Mouse (Mus musculus): ENCODE data around the gene Iqck. TPM values are rescaled to one million over a fixed set of nuclear protein-coding genes. Genes with fewer than 3 reads are reported as not detected.

The Iqck gene
- polyA plus RNA-seq, 1 experiment: 1.1 TPM

DNA sequence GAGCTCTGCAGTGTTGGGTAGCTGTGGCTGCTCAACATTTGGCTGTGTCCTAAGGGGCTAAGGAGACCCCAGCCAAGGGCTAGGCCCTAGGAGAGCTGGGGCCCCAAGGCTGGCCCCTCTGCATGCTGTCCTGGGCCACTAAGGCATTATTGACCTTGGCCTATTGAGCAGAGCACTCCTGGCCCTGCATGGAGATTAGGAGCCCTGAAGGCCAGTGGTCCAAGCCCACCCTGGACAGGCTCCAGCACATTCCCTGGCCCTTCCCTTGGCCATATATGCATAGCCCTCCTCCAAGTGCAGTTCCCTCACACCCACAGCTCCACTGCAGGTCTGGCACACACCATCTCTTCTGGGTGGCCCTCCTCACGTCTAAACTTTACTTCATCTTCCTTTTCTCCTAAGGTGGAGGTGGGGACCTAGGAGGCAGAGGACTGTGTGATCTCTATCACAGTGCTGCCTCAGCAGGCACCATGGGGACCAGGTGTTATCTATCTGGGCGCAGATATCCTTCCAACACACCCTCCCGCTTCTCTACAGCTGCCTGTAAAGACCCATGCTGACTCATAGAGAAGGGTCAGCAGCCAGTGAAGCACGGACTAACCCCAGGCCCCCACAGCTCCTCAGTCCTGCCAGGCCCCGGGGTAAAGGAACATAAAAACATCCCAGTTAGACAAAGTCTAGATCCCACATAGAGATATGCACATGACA is 5.9 kb upstream of the Iqck start:
- 0 out of 2 replicates have a peak, but pooled peaks cover 2% of the 10 kb centered on the region for H3K4me1 ChIP-seq (ENCODE audit: control insufficient read depth, insufficient read depth, low read length)
- H3K4me3 ChIP-seq (ENCODE audit: insufficient read depth, low read length): no peak overlapping the region
- TF ChIP-seq CTCF (IDR thresholded peaks at IDR 0.05; ENCODE audit: borderline replicate concordance, insufficient read depth, low read length) (no peak), POLR2A (IDR thresholded peaks at IDR 0.05; ENCODE audit: low read depth, low read length) (no peak)
- no peak overlapping the region for H3K27ac ChIP-seq (ENCODE audit: insufficient read depth, low read length)

DNA sequence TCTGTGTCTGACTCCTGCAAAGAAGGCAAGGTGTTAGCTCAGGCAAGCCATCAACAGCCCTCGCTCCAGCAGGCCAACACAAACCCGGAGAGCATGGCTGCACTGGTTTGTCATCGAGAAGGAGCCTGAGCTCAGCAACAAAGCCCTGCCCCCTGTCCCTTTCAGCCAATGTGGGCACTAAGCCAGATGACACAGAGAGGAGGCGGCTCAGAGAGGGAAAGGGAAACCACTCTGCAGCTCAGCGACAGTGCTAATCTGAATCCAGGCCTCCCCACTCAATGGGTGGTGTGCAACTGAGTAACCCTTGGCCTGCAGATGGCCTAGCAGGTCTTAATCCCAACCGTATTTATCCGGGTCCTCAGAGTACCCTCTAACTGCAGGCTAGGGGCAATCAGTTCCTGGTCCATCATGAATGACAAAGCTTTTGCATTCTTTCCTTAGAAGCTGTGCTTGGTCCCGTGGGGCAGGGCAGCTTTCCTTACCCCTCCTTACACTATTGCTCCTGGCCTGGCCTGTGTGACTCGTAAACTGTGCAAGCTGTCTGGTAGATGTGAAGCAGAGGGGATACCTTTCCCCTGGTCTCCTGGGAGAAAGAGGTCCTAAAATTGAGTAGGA is 4.8 kb upstream of the Iqck start:
- no peak for TF ChIP-seq POLR2A (IDR thresholded peaks at IDR 0.05; ENCODE audit: low read depth, low read length)
- no peak for TF ChIP-seq CTCF (IDR thresholded peaks at IDR 0.05; ENCODE audit: borderline replicate concordance, insufficient read depth, low read length)
- H3K4me1 ChIP-seq (ENCODE audit: control insufficient read depth, insufficient read depth, low read length): 0 out of 2 replicates have a peak, but pooled peaks cover 2% of the 10 kb centered on the region
- no peak overlapping the region for H3K4me3 ChIP-seq (ENCODE audit: insufficient read depth, low read length)
- peak overlapping the region; percentile 20; the same call in 1 of the 2 replicates for H3K27ac ChIP-seq (ENCODE audit: insufficient read depth, low read length)

DNA sequence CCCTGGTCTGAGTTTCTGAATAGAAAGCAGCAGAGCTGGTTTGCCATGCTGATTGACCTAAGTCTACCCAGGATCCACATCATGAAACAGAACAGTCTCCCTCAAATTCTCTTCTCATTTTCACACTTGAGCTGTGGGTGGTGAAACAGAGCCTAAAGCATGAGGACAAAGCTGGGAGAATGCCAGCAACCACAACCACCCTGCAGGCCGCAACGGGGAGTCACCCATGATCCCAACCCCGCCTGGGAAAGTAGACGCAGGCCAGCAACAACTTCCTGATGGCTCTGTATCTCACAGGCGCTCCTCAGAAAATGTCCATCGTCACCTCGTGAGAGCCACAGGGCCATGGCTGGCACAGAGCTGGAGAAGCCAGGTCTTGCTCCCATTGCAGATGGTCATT is 4.0 kb upstream of the Iqck start:
- H3K27ac ChIP-seq (ENCODE audit: insufficient read depth, low read length): peak overlapping the region; percentile 20; the same call in 1 of the 2 replicates
- H3K4me1 ChIP-seq (ENCODE audit: control insufficient read depth, insufficient read depth, low read length): 0 out of 2 replicates have a peak, but pooled peaks cover 2% of the 10 kb centered on the region
- H3K4me3 ChIP-seq (ENCODE audit: insufficient read depth, low read length): no peak overlapping the region
- TF ChIP-seq POLR2A (IDR thresholded peaks at IDR 0.05; ENCODE audit: low read depth, low read length) (no peak), CTCF (IDR thresholded peaks at IDR 0.05; ENCODE audit: borderline replicate concordance, insufficient read depth, low read length) (no peak)

- Histone ChIP-seq H3K27ac (ENCODE audit: insufficient read depth, low read length) (no peak overlapping the region), H3K4me1 (ENCODE audit: control insufficient read depth, insufficient read depth, low read length) (0 out of 2 replicates have a peak, but pooled peaks cover 2% of the 10 kb centered on the region), H3K4me3 (ENCODE audit: insufficient read depth, low read length) (no peak overlapping the region)
- TF ChIP-seq CTCF (IDR thresholded peaks at IDR 0.05; ENCODE audit: borderline replicate concordance, insufficient read depth, low read length) (no peak), POLR2A (IDR thresholded peaks at IDR 0.05; ENCODE audit: low read depth, low read length) (no peak)
These were observed 2.9 kb upstream of the Iqck start for GRCm38 (mm10) chr7:118852611-118853010.

DNA sequence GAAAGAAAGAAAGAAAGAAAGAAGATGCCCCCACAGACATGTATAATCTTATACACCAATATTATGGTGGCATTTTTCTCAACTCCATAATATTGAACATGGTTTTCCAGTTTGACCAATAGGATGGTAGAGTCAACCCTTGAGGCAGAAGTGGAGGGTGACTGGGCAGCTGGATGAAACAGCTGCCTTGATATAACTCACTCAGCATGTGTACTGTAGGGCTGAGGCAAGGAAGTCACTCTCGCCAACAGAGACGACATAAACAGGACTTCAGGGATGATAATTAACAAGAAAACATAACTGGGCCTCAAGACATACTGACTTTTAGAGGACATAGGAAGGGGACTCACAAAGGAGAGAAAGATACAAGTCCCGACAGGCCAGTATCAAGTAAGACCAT is 946 bp upstream of the Iqck start:
- peak overlapping the region; percentile 84 for H3K4me3 ChIP-seq (ENCODE audit: insufficient read depth, low read length)
- no peak overlapping the region for H3K27ac ChIP-seq (ENCODE audit: insufficient read depth, low read length)
- H3K4me1 ChIP-seq (ENCODE audit: control insufficient read depth, insufficient read depth, low read length): 0 out of 2 replicates have a peak, but pooled peaks cover 2% of the 10 kb centered on the region
- no peak for TF ChIP-seq CTCF (IDR thresholded peaks at IDR 0.05; ENCODE audit: borderline replicate concordance, insufficient read depth, low read length)
- TF ChIP-seq POLR2A (IDR thresholded peaks at IDR 0.05; ENCODE audit: low read depth, low read length): no peak

DNA sequence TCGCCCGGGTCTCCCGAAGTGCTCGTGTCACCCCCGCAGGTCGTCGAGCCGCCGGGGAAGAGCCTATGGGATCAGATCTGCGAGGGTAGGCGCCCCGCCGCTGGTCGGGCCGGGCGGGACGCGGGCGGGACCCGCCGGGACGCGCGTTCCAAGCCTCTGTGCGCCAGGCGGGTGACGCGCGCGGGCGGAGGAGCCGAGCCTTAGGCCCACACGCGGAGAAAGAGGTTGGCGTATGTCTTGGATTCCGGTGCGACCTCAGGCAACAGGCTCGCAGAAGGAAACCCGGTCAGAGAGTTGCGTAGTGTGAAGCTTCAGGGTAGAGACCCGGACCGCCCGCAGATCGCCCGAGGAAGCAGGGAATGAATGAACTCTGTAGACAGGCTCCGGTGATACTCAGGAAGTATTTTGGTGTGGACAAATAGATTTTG is 339 bp downstream of the Iqck start, which contains the start of gene Knop1:
TSS of gene Knop1 (minus strand) at position 378 of the 428 bp plus-strand sequence.
- peak within 1 kb of the TSS; percentile 84 for H3K4me3 ChIP-seq (ENCODE audit: insufficient read depth, low read length)
- TF ChIP-seq POLR2A (IDR thresholded peaks at IDR 0.05; ENCODE audit: low read depth, low read length) (peak; percentile 23; the same call in 1 of the 2 replicates), CTCF (IDR thresholded peaks at IDR 0.05; ENCODE audit: borderline replicate concordance, insufficient read depth, low read length) (no peak)
- H3K27ac ChIP-seq (ENCODE audit: insufficient read depth, low read length): peak within 1 kb of the TSS; percentile 12; the same call in 1 of the 2 replicates
- H3K4me1 ChIP-seq (ENCODE audit: control insufficient read depth, insufficient read depth, low read length): no peaks in the 10 kb centered on the region

- Histone ChIP-seq H3K4me3 (ENCODE audit: insufficient read depth, low read length) (no peak overlapping the region), H3K4me1 (ENCODE audit: control insufficient read depth, insufficient read depth, low read length) (no peaks in the 10 kb centered on the region), H3K27ac (ENCODE audit: insufficient read depth, low read length) (no peak overlapping the region)
- TF ChIP-seq CTCF (IDR thresholded peaks at IDR 0.05; ENCODE audit: borderline replicate concordance, insufficient read depth, low read length) (no peak), POLR2A (IDR thresholded peaks at IDR 0.05; ENCODE audit: low read depth, low read length) (no peak)
These were observed 3.1 kb downstream of the Iqck start for GRCm38 (mm10) chr7:118858640-118859039.

DNA sequence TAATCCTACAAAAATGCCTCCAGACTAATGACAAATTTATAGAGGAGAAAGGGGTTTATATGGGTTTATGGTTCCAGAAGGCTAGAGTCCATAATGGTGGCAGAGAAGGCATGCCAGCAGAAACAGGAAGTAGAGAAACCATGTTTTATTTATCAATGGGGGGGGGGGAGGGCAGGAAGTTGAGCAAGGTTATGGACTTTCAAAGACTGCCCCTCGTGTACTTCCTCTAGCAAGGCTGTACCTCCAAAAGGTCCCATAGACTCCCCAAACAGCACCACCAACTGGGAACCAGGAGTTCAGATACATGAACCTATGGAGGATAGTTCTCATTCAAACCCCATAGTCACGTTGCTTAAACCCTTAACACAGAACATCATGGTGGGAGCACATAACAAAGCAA is 9.8 kb downstream of the Iqck start:
- no peak overlapping the region for H3K4me3 ChIP-seq (ENCODE audit: insufficient read depth, low read length)
- no peak for TF ChIP-seq POLR2A (IDR thresholded peaks at IDR 0.05; ENCODE audit: low read depth, low read length)
- no peak for TF ChIP-seq CTCF (IDR thresholded peaks at IDR 0.05; ENCODE audit: borderline replicate concordance, insufficient read depth, low read length)

DNA sequence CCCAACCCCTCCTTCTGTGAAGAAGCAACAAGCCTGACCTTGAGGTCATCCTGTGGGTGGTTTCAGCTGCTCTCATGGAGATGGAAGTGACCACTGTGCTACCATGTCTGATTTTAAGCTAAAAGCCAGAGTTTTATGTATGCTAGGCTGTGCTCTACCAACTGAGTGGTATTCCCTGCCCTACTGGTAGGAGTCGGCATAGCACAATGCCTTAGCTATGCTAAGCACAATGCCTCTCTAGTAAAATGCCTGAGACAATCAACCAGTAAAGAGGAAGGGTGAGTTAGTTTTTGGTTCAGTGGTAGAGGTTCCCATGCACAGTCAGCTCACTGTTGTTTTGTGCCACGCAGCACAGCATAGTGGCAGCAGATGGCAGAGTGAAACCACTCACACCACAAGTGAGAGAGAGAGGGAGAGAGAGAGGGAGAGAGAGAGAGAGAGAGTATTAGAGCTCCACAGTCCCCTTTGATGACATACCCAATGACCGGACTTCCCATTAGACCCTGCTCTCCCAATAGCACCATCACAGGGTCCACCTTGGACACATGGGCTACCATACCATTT is 24.0 kb downstream of the Iqck start:
- H3K27ac ChIP-seq (ENCODE audit: insufficient read depth, low read length): no peak overlapping the region
- H3K4me3 ChIP-seq (ENCODE audit: insufficient read depth, low read length): no peak overlapping the region
- TF ChIP-seq CTCF (IDR thresholded peaks at IDR 0.05; ENCODE audit: borderline replicate concordance, insufficient read depth, low read length) (peak; percentile 32; the same call in 1 of the 2 replicates), POLR2A (IDR thresholded peaks at IDR 0.05; ENCODE audit: low read depth, low read length) (no peak)
- H3K4me1 ChIP-seq (ENCODE audit: control insufficient read depth, insufficient read depth, low read length): no peaks in the 10 kb centered on the region

More for the DNA sequence above, 9.8 kb downstream of the Iqck start:
- Histone ChIP-seq H3K27ac (ENCODE audit: insufficient read depth, low read length) (no peak overlapping the region), H3K4me1 (ENCODE audit: control insufficient read depth, insufficient read depth, low read length) (no peaks in the 10 kb centered on the region)
